Mouse (Mus musculus): Measurements from ENCODE around the gene Abl1. TPM values are rescaled to one million over a fixed set of nuclear protein-coding genes. Genes with fewer than 3 reads are reported as not detected.
A peak's percentile ranks its signal among the peaks of the same experiment; 100 is the strongest.

The Abl1 gene
- polyA plus RNA-seq, 1 experiment = 35.0 TPM

DNA sequence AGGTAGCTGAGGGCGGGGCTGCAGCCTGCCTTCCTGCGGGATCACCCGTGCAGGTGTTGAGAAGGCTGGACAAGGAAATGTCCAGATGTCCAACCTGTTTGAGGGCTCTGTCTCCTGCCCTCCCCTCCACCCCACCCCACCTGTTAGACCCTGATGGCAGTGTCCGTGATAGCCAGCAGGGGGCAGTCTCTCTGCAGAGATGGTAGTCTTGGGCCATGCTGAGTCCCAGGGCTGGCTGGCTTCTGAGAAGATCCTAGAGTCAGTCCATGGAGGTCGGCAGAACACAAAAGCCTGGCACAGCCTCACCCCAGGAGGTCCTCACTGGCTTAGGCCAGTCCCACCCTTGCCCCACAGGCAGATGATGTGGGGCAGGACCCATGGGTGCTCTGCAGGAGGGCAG, 127.2 kb downstream of the Abl1 start:
- 38% methylated on average over 5 of the region's 5 CpGs for WGBS
- no peak for TF ChIP-seq POLR2A (IDR thresholded peaks at IDR 0.05; ENCODE audit: borderline replicate concordance, control insufficient read depth, low read depth, low read length)
- peak; percentile 77 for TF ChIP-seq CTCF (IDR thresholded peaks at IDR 0.05; ENCODE audit: control insufficient read depth, insufficient read depth, low read length)

DNA sequence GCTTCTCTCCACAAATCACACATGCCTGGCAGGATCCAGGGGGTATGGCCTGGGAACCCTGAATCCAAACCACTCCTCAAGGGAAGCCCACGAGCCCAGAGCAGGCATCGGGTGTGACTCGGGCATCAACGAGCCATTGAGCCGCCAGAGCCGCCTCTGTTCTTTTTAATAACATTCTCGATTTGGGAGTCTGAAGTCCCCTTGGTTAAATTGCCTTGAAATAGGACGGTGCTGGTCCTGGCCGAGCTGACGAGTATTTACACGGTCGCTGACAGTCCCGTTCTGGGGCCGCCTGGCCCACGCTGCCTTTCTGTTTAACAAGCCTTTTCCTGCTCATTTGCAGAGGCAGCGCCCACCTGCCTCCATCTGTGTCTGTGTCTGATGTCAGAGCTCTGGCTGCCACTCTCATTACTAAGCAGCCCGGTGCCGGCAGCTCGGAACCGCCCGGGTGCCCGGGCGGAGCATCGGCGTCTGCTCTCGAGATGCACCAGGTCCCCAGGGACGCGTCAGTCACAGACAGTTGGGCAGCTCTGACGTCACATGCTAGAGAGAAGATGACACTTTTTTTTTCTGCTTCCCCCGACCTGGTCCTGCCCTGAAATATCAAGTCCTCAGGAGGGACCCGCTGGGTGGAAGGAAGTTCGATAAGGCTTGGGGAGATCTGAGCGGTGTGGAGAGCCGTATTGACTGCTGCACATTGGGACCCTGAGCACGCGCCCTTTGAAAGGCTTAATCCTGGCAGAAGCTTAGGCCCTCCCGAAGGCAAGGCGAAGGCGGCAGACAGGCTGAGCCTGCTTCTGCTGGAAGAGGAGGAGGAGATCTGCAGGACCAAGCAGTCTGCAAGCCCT, 134.6 kb downstream of the Abl1 start:
- H3K4me1 ChIP-seq (ENCODE audit: control insufficient read depth, insufficient read depth, low read length) = no peaks in the 10 kb centered on the region; the same call in 1 of the 2 replicates
- H3K27ac ChIP-seq (ENCODE audit: control insufficient read depth, insufficient read depth, low read depth, low read length, poor library complexity) = no peak overlapping the region
- WGBS = 19% methylated on average over 39 of the region's 39 CpGs
- no peak for TF ChIP-seq CTCF (IDR thresholded peaks at IDR 0.05; ENCODE audit: control insufficient read depth, insufficient read depth, low read length)
- no peak for TF ChIP-seq POLR2A (IDR thresholded peaks at IDR 0.05; ENCODE audit: borderline replicate concordance, control insufficient read depth, low read depth, low read length)
- no peak overlapping the region for H3K4me3 ChIP-seq (replicated peaks; ENCODE audit: control insufficient read depth, low read depth, low read length)

More for the DNA sequence above, 127.2 kb downstream of the Abl1 start:
- Histone ChIP-seq H3K27ac (ENCODE audit: control insufficient read depth, insufficient read depth, low read depth, low read length, poor library complexity) (no peak overlapping the region), H3K4me3 (replicated peaks; ENCODE audit: control insufficient read depth, low read depth, low read length) (no peak overlapping the region), H3K4me1 (ENCODE audit: control insufficient read depth, insufficient read depth, low read length) (no peaks in the 10 kb centered on the region; the same call in none of the 2 replicates)

DNA sequence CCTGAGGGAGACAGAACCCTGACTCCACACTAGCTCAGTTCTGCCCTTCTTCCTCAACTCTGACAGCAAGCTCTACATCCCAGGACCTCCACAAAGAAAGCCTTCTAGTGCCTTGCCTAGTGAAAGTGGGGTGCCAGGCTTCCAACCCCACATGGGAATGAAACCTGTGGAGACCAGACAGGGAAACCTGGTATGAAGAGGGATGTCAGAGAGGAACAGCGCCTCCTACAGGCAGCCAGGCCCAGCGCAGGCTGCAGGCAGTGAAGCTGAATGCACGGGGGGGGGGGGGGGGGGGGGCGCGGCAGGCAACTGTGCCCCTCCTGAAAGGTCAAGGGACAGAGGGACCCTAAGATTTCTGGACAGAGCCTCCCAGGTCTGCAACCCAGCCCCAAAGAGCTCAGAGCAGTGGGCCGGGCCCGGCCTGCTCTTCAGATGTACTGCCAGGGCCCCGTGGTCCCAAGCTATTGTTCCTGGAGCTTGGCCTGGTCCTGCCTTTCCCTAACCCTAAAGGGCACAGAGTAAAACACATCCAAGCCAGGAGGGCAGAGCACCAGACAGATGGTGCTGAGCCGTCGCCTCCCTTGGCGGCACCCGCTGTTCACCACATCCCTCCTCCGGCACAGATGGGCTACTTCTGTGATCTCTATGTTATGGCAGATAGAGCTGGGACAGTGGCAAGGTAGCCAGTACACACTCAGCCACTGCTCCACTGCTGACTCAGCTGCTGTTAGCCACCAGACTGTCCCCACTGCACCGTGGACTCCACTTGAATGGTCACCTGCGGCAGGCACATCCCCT, 136.0 kb downstream of the Abl1 start:
- WGBS = 70% methylated on average over 13 of the region's 15 CpGs
- no peak overlapping the region for H3K27ac ChIP-seq (ENCODE audit: control insufficient read depth, insufficient read depth, low read depth, low read length, poor library complexity)

DNA sequence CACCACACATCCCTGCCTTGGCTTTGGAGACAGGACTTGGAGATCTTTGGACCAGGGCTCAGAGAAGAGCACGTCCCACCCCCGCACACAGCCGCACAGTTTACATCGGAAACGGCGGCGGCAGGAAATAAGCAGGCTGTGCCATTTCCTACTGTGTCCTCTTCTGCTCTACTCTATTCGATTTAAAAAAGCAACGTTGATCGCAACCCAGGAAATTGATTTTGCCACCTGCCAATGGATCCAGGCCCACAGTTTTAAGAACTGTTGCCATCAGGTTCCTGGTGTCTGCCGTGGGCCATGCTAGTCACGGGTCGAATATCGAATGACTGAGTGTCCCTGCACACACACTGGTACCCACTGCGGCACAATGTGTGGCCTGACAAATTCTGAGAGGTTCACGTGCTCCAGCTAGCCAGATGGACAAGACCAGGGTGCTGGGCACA, 137.3 kb downstream of the Abl1 start:
- Histone ChIP-seq H3K4me1 (ENCODE audit: control insufficient read depth, insufficient read depth, low read length) (no peaks in the 10 kb centered on the region; the same call in 1 of the 2 replicates), H3K27ac (ENCODE audit: control insufficient read depth, insufficient read depth, low read depth, low read length, poor library complexity) (no peak overlapping the region), H3K4me3 (replicated peaks; ENCODE audit: control insufficient read depth, low read depth, low read length) (no peak overlapping the region)
- TF ChIP-seq POLR2A (IDR thresholded peaks at IDR 0.05; ENCODE audit: borderline replicate concordance, control insufficient read depth, low read depth, low read length) (no peak), CTCF (IDR thresholded peaks at IDR 0.05; ENCODE audit: control insufficient read depth, insufficient read depth, low read length) (no peak)
- WGBS = 20% methylated on average over 16 of the region's 16 CpGs

More for the DNA sequence above, 136.0 kb downstream of the Abl1 start:
- TF ChIP-seq CTCF (IDR thresholded peaks at IDR 0.05; ENCODE audit: control insufficient read depth, insufficient read depth, low read length) (peak; percentile 52; the same call in 1 of the 2 replicates), POLR2A (IDR thresholded peaks at IDR 0.05; ENCODE audit: borderline replicate concordance, control insufficient read depth, low read depth, low read length) (no peak)
- no peaks in the 10 kb centered on the region; the same call in 1 of the 2 replicates for H3K4me1 ChIP-seq (ENCODE audit: control insufficient read depth, insufficient read depth, low read length)
- no peak overlapping the region for H3K4me3 ChIP-seq (replicated peaks; ENCODE audit: control insufficient read depth, low read depth, low read length)

DNA sequence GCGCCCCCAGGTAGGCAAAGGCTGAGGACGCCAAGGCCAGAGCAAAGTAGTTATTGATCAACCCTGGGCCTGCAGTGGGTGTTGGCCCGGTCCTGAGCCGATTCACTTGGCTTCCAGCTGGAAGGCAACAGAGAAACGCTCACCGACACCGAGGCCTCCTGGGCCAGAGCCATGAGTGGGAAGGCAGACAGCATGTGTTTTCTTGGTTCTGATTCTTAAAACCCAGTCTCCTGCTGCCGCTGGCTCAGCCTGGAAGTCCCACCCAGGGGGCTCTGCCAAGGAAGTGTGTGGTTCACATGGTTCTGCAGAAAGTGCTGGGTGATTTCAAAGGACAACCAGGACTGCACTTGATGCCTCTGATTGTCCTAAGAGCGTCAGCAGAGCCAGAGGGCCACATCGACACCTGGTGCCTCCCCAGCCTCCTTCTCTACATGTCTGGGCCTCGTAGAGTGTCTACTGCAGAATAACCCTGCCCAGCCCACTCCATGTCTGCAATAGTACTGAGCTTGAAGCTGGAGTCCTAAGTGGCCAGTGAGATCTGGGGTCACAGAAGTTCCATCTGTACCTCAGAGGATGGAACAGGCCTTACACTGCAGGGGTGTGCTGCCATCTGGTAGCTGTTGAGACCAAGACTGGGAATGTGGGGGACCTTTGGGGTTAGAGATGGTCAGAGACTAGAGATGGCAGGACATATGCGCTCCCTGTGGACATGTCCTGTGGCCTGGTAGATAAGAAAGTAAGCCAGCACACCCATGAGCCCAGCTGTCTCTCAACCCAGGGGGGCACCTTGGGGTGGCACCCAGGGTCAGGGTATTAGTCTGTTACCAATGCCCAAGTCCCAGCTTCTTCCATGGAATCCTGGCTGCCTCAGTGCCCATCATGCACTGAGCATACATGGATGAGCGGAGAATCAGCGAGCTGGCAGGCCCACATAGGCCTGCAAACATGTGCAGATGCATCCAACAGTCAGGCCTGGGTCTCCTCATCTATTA, 138.2 kb downstream of the Abl1 start:
- H3K27ac ChIP-seq (ENCODE audit: control insufficient read depth, insufficient read depth, low read depth, low read length, poor library complexity) = no peak overlapping the region
- no peak for TF ChIP-seq POLR2A (IDR thresholded peaks at IDR 0.05; ENCODE audit: borderline replicate concordance, control insufficient read depth, low read depth, low read length)
- TF ChIP-seq CTCF (IDR thresholded peaks at IDR 0.05; ENCODE audit: control insufficient read depth, insufficient read depth, low read length) = no peak
- no peak overlapping the region for H3K4me3 ChIP-seq (replicated peaks; ENCODE audit: control insufficient read depth, low read depth, low read length)
- WGBS = 84% methylated on average over 14 of the region's 14 CpGs
- H3K4me1 ChIP-seq (ENCODE audit: control insufficient read depth, insufficient read depth, low read length) = no peaks in the 10 kb centered on the region; the same call in 1 of the 2 replicates

GRCm38 (mm10) chr2:31827877-31828276, 139.7 kb downstream of the Abl1 start:
- H3K4me1 ChIP-seq (ENCODE audit: control insufficient read depth, insufficient read depth, low read length) = no peaks in the 10 kb centered on the region; the same call in 1 of the 2 replicates
- 56% methylated on average over 7 of the region's 7 CpGs for WGBS
- no peak for TF ChIP-seq POLR2A (IDR thresholded peaks at IDR 0.05; ENCODE audit: borderline replicate concordance, control insufficient read depth, low read depth, low read length)
- TF ChIP-seq CTCF (IDR thresholded peaks at IDR 0.05; ENCODE audit: control insufficient read depth, insufficient read depth, low read length) = no peak
- no peak overlapping the region for H3K4me3 ChIP-seq (replicated peaks; ENCODE audit: control insufficient read depth, low read depth, low read length)
- no peak overlapping the region for H3K27ac ChIP-seq (ENCODE audit: control insufficient read depth, insufficient read depth, low read depth, low read length, poor library complexity)

- no peaks in the 10 kb centered on the region; the same call in 1 of the 2 replicates for H3K4me1 ChIP-seq (ENCODE audit: control insufficient read depth, insufficient read depth, low read length)
- WGBS = 64% methylated on average over 4 of the region's 4 CpGs
- no peak overlapping the region for H3K4me3 ChIP-seq (replicated peaks; ENCODE audit: control insufficient read depth, low read depth, low read length)
- H3K27ac ChIP-seq (ENCODE audit: control insufficient read depth, insufficient read depth, low read depth, low read length, poor library complexity) = no peak overlapping the region
- no peak for TF ChIP-seq CTCF (IDR thresholded peaks at IDR 0.05; ENCODE audit: control insufficient read depth, insufficient read depth, low read length)
- no peak for TF ChIP-seq POLR2A (IDR thresholded peaks at IDR 0.05; ENCODE audit: borderline replicate concordance, control insufficient read depth, low read depth, low read length)
Observed at GRCm38 (mm10) chr2:31828311-31828825, 140.2 kb downstream of the Abl1 start.
